9 mouse cellular contexts compared by ENCODE assay signal in the genomic region with DNA sequence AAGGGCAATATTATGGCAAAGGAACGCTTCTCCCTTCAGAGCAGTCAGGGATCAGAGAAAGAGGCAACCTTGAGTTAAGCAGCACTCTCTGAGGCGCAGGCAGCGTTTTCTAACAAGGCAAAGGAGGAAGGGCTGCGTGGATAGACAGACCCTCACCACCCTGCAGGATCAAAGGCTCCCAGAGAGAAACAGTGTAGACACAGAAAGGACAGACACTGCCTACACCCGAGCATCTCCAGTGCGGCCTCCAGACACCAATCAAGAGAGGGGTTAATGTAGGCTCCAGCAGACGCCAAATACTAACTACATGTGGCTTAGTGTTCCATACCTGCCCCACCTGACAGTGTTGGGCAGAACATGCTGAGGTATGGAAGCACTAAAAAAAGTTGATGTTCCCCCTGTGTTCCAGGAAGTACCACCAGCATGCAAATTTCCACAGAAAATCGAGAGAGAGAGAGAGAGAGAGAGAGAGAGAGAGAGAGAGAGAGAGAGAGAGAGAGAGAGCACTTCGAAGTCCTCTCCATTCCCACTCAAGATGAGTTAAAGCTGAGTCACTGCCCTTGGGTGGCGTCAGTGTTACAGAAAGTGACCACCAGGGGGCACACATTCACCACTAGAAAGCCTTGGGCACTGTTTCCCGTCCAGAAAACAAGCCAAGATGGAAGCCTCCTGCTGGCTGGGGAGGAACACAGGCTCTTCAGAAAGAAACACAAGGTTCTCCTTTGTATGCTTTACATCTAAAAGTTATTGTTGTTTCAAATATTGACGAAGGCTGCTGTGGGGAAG. TPM values are rescaled to one million over a fixed set of nuclear protein-coding genes. Genes with fewer than 3 reads are reported as not detected.
DNase-seq lines count a peak whose midpoint lies in the region; ATAC-seq and TF ChIP-seq lines count a peak whose summit lies in the region.
"Had no signal": no experiment of that assay in that cellular context is flagged by ENCODE, and none has a peak within 500 bp of the region (broad histone marks: within the 10 kb centered on the region; RNA-seq: fewer than 3 reads in every experiment).

No protein-coding gene starts in this region.

- TF ChIP-seq EP300 in stomach, postnatal 0 days (optimal IDR thresholded peaks at IDR 0.05) = no peak

- 27% methylated on average over 12 of the region's 12 CpGs for WGBS in intestine, embryonic 16.5 days
- WGBS in stomach, postnatal 0 days = 31% methylated on average over 12 of the region's 12 CpGs

- 0 out of 2 replicates have a peak, but pooled peaks cover 2% of the 10 kb centered on the region for H3K27me3 ChIP-seq in intestine, embryonic 16.5 days (replicated peaks; ENCODE audit: control insufficient read depth, insufficient read depth, low read length)
- no peaks in the 10 kb centered on the region for H3K27me3 ChIP-seq in stomach, postnatal 0 days (ENCODE audit: control insufficient read depth, insufficient read depth, low read length)

- no peak overlapping the region for H3K4me2 ChIP-seq in intestine, embryonic 16.5 days (ENCODE audit: low read depth, low read length)
- no peak overlapping the region for H3K4me2 ChIP-seq in stomach, postnatal 0 days (replicated peaks; ENCODE audit: low read depth)

- H3K36me3 ChIP-seq in intestine, embryonic 16.5 days (ENCODE audit: control insufficient read depth, insufficient read depth, low read length) = no peaks in the 10 kb centered on the region
- no peaks in the 10 kb centered on the region for H3K36me3 ChIP-seq in stomach, postnatal 0 days (ENCODE audit: control insufficient read depth, insufficient read depth, low read length)

- TF ChIP-seq CTCF in stomach, postnatal 0 days (IDR thresholded peaks at IDR 0.05; ENCODE audit: low read depth) = peak; percentile 98

- intact Hi-C loops in left cerebral cortex, postnatal 36 days (cut with DNase I) = loop anchor here (2.0 kb wide), 1 partner anchor 24 kb away; no protein-coding TSS in a partner anchor

- no peaks in the 10 kb centered on the region for H3K9me3 ChIP-seq in intestine, embryonic 16.5 days (ENCODE audit: control insufficient read depth, low read length)
- H3K9me3 ChIP-seq in stomach, postnatal 0 days (ENCODE audit: control insufficient read depth, low read length) = no peaks in the 10 kb centered on the region

- H3K9ac ChIP-seq in intestine, embryonic 16.5 days (ENCODE audit: low read depth, low read length) = no peak overlapping the region
- H3K9ac ChIP-seq in stomach, postnatal 0 days (ENCODE audit: low read length) = no peak overlapping the region

- no peak overlapping the region for H3K27ac ChIP-seq in intestine, embryonic 16.5 days (ENCODE audit: low read length)
- H3K27ac ChIP-seq in stomach, postnatal 0 days (replicated peaks) = no peak overlapping the region

- H3K4me1 ChIP-seq in intestine, embryonic 16.5 days (ENCODE audit: control insufficient read depth, insufficient read depth, low read length) = 0 out of 2 replicates have a peak, but pooled peaks cover 3% of the 10 kb centered on the region
- no peaks in the 10 kb centered on the region for H3K4me1 ChIP-seq in stomach, postnatal 0 days (replicated peaks; ENCODE audit: control insufficient read depth, insufficient read depth)

- ATAC-seq in intestine, embryonic 16.5 days = peak; percentile 84
- peak; percentile 97 for ATAC-seq in monocyte, adult 5-6 weeks (replicated peaks; ENCODE audit: insufficient number of reproducible peaks, low FRiP score, low TSS enrichment, poor library complexity, severe bottlenecking)
- ATAC-seq in stomach, postnatal 0 days (ENCODE audit: low FRiP score, low TSS enrichment) = peak; percentile 91

- DNase-seq in right cerebral cortex, adult 18-20 months = peak; percentile 78
- DNase-seq in right cerebral cortex, postnatal 25 days = no peak
- DNase-seq in cerebellum, adult 11-12 months = peak; percentile 50
- peak; percentile 20 to 89 for DNase-seq in frontal cortex, adult 2 months (ENCODE audit: extremely low spot score in 1 of 2, low spot score in 1 of 2)
- peak; percentile 61 to 73 for DNase-seq in left cerebral cortex, postnatal 36 days (ENCODE audit: low spot score in 2 of 2)
- DNase-seq in stomach, postnatal 0 days (ENCODE audit: low spot score) = peak; percentile 89

- H3K4me3 ChIP-seq in intestine, embryonic 16.5 days (ENCODE audit: low read length) = no peak overlapping the region
- H3K4me3 ChIP-seq in stomach, postnatal 0 days (ENCODE audit: low read depth, low read length) = no peak overlapping the region

RNA-seq across cellular contexts. Expression of a gene that starts 18.5 kb away (rescaled TPM):
- 0.04 TPM in 1 of 2 replicates, not detected in the other for polyA plus RNA-seq in frontal cortex, adult 2 months (2012; rRNA removed)
- 61.3 and 64.6 TPM in 2 replicates for polyA plus RNA-seq in intestine, embryonic 16.5 days (2015; fragmentation: Nextera tagmentation; extraction: Ambion mirVana)
- not detected for total RNA-seq in left cerebral cortex, postnatal 36 days (2021)
- total RNA-seq in monocyte, adult 5-6 weeks (2017) = not detected in 3 replicates
- polyA plus RNA-seq in stomach, postnatal 0 days (2015; fragmentation: Nextera tagmentation; extraction: Ambion mirVana) = 5.4 and 5.7 TPM in 2 replicates
- polyA plus RNA-seq: heart, embryonic 14.5 days had no signal

RNA-seq across cellular contexts. Expression of a gene that starts 44.0 kb away (rescaled TPM):
- 101 and 102 TPM in 2 replicates for polyA plus RNA-seq in frontal cortex, adult 2 months (2012; rRNA removed)
- polyA plus RNA-seq in intestine, embryonic 16.5 days (2015; fragmentation: Nextera tagmentation; extraction: Ambion mirVana) = 19.5 and 20.0 TPM in 2 replicates
- total RNA-seq in left cerebral cortex, postnatal 36 days (2021) = 10 to 100 TPM; 39.2 to 39.9 TPM
- 68.7 to 103 TPM (median 101 TPM) in 3 replicates for total RNA-seq in monocyte, adult 5-6 weeks (2017)
- polyA plus RNA-seq in stomach, postnatal 0 days (2015; fragmentation: Nextera tagmentation; extraction: Ambion mirVana) = 9.6 and 11.4 TPM in 2 replicates

RNA-seq across cellular contexts. Expression of a gene that starts 58.8 kb away (rescaled TPM):
- polyA plus RNA-seq in frontal cortex, adult 2 months (2012; rRNA removed) = 8.7 and 9.3 TPM in 2 replicates
- 27.6 and 36.9 TPM in 2 replicates for polyA plus RNA-seq in intestine, embryonic 16.5 days (2015; fragmentation: Nextera tagmentation; extraction: Ambion mirVana)
- total RNA-seq in left cerebral cortex, postnatal 36 days (2021) = 10 to 100 TPM; 22.5 to 23.3 TPM
- 1.5 to 10.0 TPM (median 6.4 TPM) in 3 replicates for total RNA-seq in monocyte, adult 5-6 weeks (2017)
- 7.4 and 8.1 TPM in 2 replicates for polyA plus RNA-seq in stomach, postnatal 0 days (2015; fragmentation: Nextera tagmentation; extraction: Ambion mirVana)
